Mouse (Mus musculus) neutrophil, adult 59 days (primary cell): ENCODE measurements around the gene Tmem123. TPM values are rescaled to one million over a fixed set of nuclear protein-coding genes. Genes with fewer than 3 reads are reported as not detected.

Experiments
- total RNA-seq, 2 experiments: library from RNA; stranded (reverse); gene quantifications; 1 replicate in 1 of 2; 2 replicates in 1 of 2; pipeline ENCODE4 v1.2.4; 2023

The Tmem123 gene
- 10 to 100 TPM; 52.9 to 59.9 TPM for total RNA-seq

DNA sequence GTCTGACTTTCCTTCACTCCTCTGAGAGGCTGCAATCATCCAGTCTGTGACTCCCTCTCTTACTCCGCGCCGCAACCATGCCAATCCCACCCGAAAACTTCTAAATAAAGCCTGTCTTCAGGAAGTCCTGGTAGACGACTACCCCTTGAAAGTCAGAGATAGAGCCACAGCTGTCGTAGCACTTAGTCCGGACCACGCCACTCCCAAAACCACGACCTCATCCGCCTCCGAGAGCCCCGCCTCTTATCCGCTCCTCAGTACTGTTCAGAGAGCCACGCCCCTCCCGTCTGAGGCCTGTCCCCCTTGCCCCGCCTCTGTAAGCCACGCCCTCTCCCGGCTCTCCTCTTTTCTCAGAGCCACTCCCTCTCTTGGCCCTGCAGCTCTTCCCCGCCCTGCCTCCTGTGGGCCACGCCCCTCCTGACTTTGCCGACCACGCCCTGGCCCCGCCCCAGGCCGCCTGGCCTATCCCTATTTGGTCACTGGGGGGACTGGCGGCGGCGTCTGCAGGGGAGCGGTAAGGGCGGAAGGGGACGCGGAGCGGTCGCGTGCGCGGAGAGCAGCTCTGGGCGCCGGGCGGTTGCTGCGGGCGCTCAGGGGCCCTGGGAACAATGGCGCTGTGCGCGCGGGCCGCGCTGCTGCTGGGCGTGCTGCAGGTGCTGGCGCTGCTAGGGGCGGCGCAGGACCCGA is at the start of gene Tmem123:
Tmem123 (plus strand) TSS at position 428 of the 687 bp plus-strand sequence.

DNA sequence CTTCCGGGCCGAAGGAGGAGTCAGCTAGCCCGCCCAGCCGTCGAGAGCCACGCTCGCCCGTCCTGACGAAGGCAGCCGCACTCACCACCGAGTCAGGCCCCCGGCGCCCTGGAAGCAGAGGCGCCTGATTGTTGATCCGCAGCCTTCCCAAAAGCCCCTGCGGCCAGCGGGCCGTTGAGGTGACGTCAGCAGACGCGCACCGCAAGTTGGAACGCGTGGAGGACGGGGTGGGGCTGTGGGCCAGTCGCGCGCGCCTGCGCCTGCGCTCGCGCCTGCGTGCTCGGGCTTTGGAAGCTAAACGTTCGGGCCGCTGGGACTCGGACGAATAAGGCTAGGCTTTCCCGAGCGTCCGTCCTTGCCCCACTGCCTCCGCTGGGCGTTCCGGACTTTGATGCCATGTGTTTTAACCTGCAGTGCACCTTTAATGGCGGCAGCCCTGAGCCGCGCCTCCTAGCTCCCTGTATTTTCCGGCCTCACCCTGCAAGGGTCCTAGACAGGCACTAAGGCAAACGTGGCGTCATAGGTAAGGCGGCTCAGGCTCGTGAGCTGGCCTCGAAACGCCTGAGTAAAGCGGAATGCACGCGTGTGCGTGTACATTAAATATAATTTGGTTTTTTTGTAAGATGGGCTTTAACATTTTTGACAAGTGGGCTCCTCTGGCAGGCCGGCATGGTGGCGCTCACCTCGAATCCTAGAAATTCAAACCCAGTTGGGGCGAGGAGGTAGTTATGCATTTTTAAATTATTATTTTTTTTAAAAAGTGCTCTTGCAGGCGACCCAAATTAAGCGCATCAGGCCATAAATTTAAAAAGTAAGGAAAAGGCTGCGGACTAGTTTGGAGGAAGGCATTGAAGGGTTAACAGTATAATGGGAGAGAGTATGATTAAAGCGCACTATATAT is 73.3 kb downstream of the Tmem123 start, which contains the start of gene Birc2:
Birc2 (minus strand) TSS at position 160 of the 901 bp plus-strand sequence.

Other genes starting within 250 kb of the Tmem123 start
- gene Mmp8, start 205.6 kb upstream of the Tmem123 start, total RNA-seq: 1,000 to 10,000 TPM; 1,293 to 1,362 TPM
- gene Mmp27, start 192.6 kb upstream of the Tmem123 start, total RNA-seq: 1 to 10 TPM; 5.0 to 5.9 TPM
- gene Mmp20, start 135.8 kb upstream of the Tmem123 start, total RNA-seq: not detected
- gene Mmp7, start 72.0 kb upstream of the Tmem123 start, total RNA-seq: not detected
- gene Birc2, start 73.0 kb downstream of the Tmem123 start, total RNA-seq: 10 to 100 TPM; 39.5 to 43.5 TPM
- 100 to 1,000 TPM; 124 to 128 TPM for gene Birc3, start 109.1 kb downstream of the Tmem123 start, total RNA-seq
- gene Yap1, start 240.6 kb downstream of the Tmem123 start, total RNA-seq: under 1 TPM in 1 of 2 experiments, not detected in 1; 0.22 TPM